Mouse (Mus musculus) neutrophil, adult 83 days (primary cell): ENCODE data around the gene Gm29735. TPM values are rescaled to one million over a fixed set of nuclear protein-coding genes. Genes with fewer than 3 reads are reported as not detected.

ENCODE experiments used
- total RNA-seq, 2 experiments: library from RNA; stranded (reverse); gene quantifications; one replicate each; pipeline ENCODE4 v1.2.4; 2023

The Gm29735 gene
- total RNA-seq = not detected

GRCm38 (mm10) chr7:142157013-142157412, at the start of gene Gm29735:
TSS of gene Gm29735 (minus strand) at chr7:142157113.

DNA sequence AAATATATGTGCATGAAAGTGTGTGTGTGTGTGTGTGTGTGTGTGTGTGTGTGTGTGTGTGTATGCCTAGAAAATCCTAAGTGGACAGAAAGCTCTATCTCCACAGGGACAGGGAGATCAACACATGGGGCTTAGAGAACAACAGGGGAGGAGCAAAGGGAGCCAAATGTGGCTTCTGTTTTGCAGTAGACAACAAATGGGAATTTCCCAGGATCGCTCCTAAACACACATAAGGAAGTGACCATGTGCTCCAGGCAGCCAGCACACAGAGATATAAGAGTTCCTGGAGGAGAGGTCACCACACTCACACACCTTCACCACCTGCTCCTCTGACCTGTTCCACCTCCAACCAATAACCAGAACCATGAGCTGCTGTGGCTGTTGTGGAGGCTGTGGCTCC, 44.2 kb upstream of the Gm29735 start, which contains the start of gene Krtap5-3:
Gene Krtap5-3 (plus strand): TSS at position 301 of the 400 bp plus-strand sequence.

GRCm38 (mm10) chr7:142190289-142190688, 33.4 kb upstream of the Gm29735 start, which contains the start of gene Gm10153:
TSS of gene Gm10153 (minus strand) at chr7:142190389.

GRCm38 (mm10) chr7:142175905-142176304, 19.0 kb upstream of the Gm29735 start, which contains the start of gene Krtap5-2:
TSS of gene Krtap5-2 (minus strand) at chr7:142176005.

GRCm38 (mm10) chr7:142165639-142166038, 8.7 kb upstream of the Gm29735 start, which contains the start of gene Gm4553:
TSS of gene Gm4553 (minus strand) at chr7:142165739.

GRCm38 (mm10) chr7:142144507-142144906, 12.4 kb downstream of the Gm29735 start, which contains the start of gene Gm45337:
TSS of gene Gm45337 (minus strand) at chr7:142144607.

GRCm38 (mm10) chr7:142135934-142136333, 21.0 kb downstream of the Gm29735 start, which contains the start of gene Gm39115:
TSS of gene Gm39115 (minus strand) at chr7:142136034.

GRCm38 (mm10) chr7:142120629-142121028, 36.3 kb downstream of the Gm29735 start, which contains the start of gene Gm45618:
TSS of gene Gm45618 (minus strand) at chr7:142120729.

Other genes starting within 250 kb of the Gm29735 start
- gene Tollip, start 238.6 kb downstream of the Gm29735 start, total RNA-seq = 10 to 100 TPM; 53.8 to 56.1 TPM
- not detected for gene Brsk2, start 207.4 kb downstream of the Gm29735 start, total RNA-seq
- gene Mob2, start 96.0 kb downstream of the Gm29735 start, total RNA-seq = 10 to 100 TPM; 30.0 to 32.4 TPM
- gene Dusp8, start 61.3 kb downstream of the Gm29735 start, total RNA-seq = 1 to 10 TPM in 1 of 2 experiments, under 1 TPM in 1; 0.82 to 1.6 TPM
- not detected for gene Gm45618, start 36.4 kb downstream of the Gm29735 start, total RNA-seq
- gene Gm39115, start 21.1 kb downstream of the Gm29735 start, total RNA-seq = not detected
- gene Gm45337, start 12.5 kb downstream of the Gm29735 start, total RNA-seq = not detected
- not detected for gene Gm4553, start 8.6 kb upstream of the Gm29735 start, total RNA-seq
- not detected for gene Krtap5-2, start 18.9 kb upstream of the Gm29735 start, total RNA-seq
- gene Gm10153, start 33.3 kb upstream of the Gm29735 start, total RNA-seq = not detected
- gene Krtap5-3, start 44.3 kb upstream of the Gm29735 start, total RNA-seq = not detected
- not detected for gene Gm7579, start 54.7 kb upstream of the Gm29735 start, total RNA-seq
- gene Krtap5-5, start 72.9 kb upstream of the Gm29735 start, total RNA-seq = not detected
- gene Gm40460, start 84.0 kb upstream of the Gm29735 start, total RNA-seq = not detected
- gene Gm2431, start 101.2 kb upstream of the Gm29735 start, total RNA-seq = not detected
- not detected for gene Gm4559, start 117.2 kb upstream of the Gm29735 start, total RNA-seq
- gene Krtap5-1, start 140.0 kb upstream of the Gm29735 start, total RNA-seq = not detected
- gene Krtap5-4, start 146.4 kb upstream of the Gm29735 start, total RNA-seq = not detected
- gene Ifitm10, start 216.6 kb upstream of the Gm29735 start, total RNA-seq = 10 to 100 TPM; 19.6 to 21.5 TPM
- gene Gm49369, start 225.6 kb upstream of the Gm29735 start, total RNA-seq = 1 to 10 TPM; 3.8 to 3.9 TPM
- 100 to 1,000 TPM; 780 to 782 TPM for gene Ctsd, start 230.9 kb upstream of the Gm29735 start, total RNA-seq